17 mouse cellular contexts compared by ENCODE assay signal in genomic region chr3:57951438-57951837, GRCm38 (mm10).
DNase-seq lines count a peak whose midpoint lies in the region; ATAC-seq and TF ChIP-seq lines count a peak whose summit lies in the region.
"Had no signal": no experiment of that assay in that cellular context is flagged by ENCODE, and none has a peak within 500 bp of the region (broad histone marks: within the 10 kb centered on the region; RNA-seq: fewer than 3 reads in every experiment).

No protein-coding gene starts in this region.

- no peaks in the 10 kb centered on the region for H3K9me3 ChIP-seq in forebrain, postnatal 0 days (ENCODE audit: low read length)
- no peaks in the 10 kb centered on the region for H3K9me3 ChIP-seq in forebrain, embryonic 13.5 days (replicated peaks)
- no peaks in the 10 kb centered on the region for H3K9me3 ChIP-seq in midbrain, embryonic 15.5 days
- H3K9me3 ChIP-seq in liver, embryonic 12.5 days (replicated peaks), result no peaks in the 10 kb centered on the region
- H3K9me3 ChIP-seq: embryonic facial prominence, embryonic 12.5 days; heart, embryonic 13.5 days; neural tube, embryonic 12.5 days had no signal

- no peak overlapping the region for H3K4me3 ChIP-seq in forebrain, postnatal 0 days (ENCODE audit: low read depth, low read length)
- no peak overlapping the region for H3K4me3 ChIP-seq in forebrain, embryonic 13.5 days
- H3K4me3 ChIP-seq in midbrain, embryonic 15.5 days, result no peak overlapping the region
- no peak overlapping the region for H3K4me3 ChIP-seq in liver, embryonic 12.5 days
- H3K4me3 ChIP-seq: embryonic facial prominence, embryonic 12.5 days; heart, embryonic 13.5 days; limb, embryonic 13.5 days; neural tube, embryonic 12.5 days had no signal

- no peak overlapping the region for H3K9ac ChIP-seq in forebrain, postnatal 0 days
- no peak overlapping the region for H3K9ac ChIP-seq in forebrain, embryonic 13.5 days
- H3K9ac ChIP-seq in midbrain, embryonic 15.5 days, result no peak overlapping the region
- H3K9ac ChIP-seq in liver, embryonic 12.5 days, result no peak overlapping the region
- H3K9ac ChIP-seq: embryonic facial prominence, embryonic 12.5 days; heart, embryonic 13.5 days; limb, embryonic 13.5 days; liver, embryonic 14.5 days; neural tube, embryonic 12.5 days had no signal

- no peaks in the 10 kb centered on the region for H3K27me3 ChIP-seq in forebrain, postnatal 0 days (ENCODE audit: insufficient read depth, low read length)
- H3K27me3 ChIP-seq in forebrain, embryonic 13.5 days, result no peaks in the 10 kb centered on the region
- H3K27me3 ChIP-seq in midbrain, embryonic 15.5 days (replicated peaks), result no peaks in the 10 kb centered on the region
- H3K27me3 ChIP-seq in liver, embryonic 12.5 days (replicated peaks), result no peaks in the 10 kb centered on the region
- H3K27me3 ChIP-seq: embryonic facial prominence, embryonic 12.5 days; heart, embryonic 13.5 days; limb, embryonic 13.5 days; neural tube, embryonic 12.5 days had no signal

- H3K36me3 ChIP-seq in forebrain, postnatal 0 days (ENCODE audit: insufficient read depth), result no peaks in the 10 kb centered on the region
- H3K36me3 ChIP-seq in forebrain, embryonic 13.5 days (ENCODE audit: poor library complexity, severe bottlenecking), result no peaks in the 10 kb centered on the region
- no peaks in the 10 kb centered on the region for H3K36me3 ChIP-seq in midbrain, embryonic 15.5 days (replicated peaks)
- no peaks in the 10 kb centered on the region for H3K36me3 ChIP-seq in liver, embryonic 12.5 days
- H3K36me3 ChIP-seq: embryonic facial prominence, embryonic 12.5 days; heart, embryonic 13.5 days; limb, embryonic 13.5 days; neural tube, embryonic 12.5 days had no signal

- DNase-seq in forebrain, postnatal 0 days, result no peak
- DNase-seq in testis, postnatal 14 days (ENCODE audit: low spot score), result peak; percentile 68
- DNase-seq in testis, postnatal 10 days (ENCODE audit: low spot score), result no peak
- DNase-seq in ovary, postnatal 10 days (ENCODE audit: low spot score), result no peak
- DNase-seq: B cell, adult 2 months; cerebellum, adult 8-10 months; kidney, adult 11 months; thymus, postnatal 36 days had no signal

- ATAC-seq in forebrain, postnatal 0 days, result peak; percentile 25; the same call in 1 of the 2 replicates
- ATAC-seq in forebrain, embryonic 13.5 days, result no peak; the same call in 1 of the 2 replicates
- ATAC-seq in midbrain, embryonic 15.5 days (replicated peaks), result 0 out of 2 replicates have a peak, but pooled peaks have one; percentile 34
- ATAC-seq in liver, embryonic 12.5 days, result no peak

- 0 out of 2 replicates have a peak, but pooled peaks cover 7% of the 10 kb centered on the region for H3K4me1 ChIP-seq in forebrain, postnatal 0 days (ENCODE audit: insufficient read depth)
- H3K4me1 ChIP-seq in forebrain, embryonic 13.5 days, result peaks cover 16% of the 10 kb centered on the region
- H3K4me1 ChIP-seq in midbrain, embryonic 15.5 days, result no peaks in the 10 kb centered on the region
- H3K4me1 ChIP-seq in liver, embryonic 12.5 days, result no peaks in the 10 kb centered on the region
- H3K4me1 ChIP-seq: embryonic facial prominence, embryonic 12.5 days had no signal

- H3K4me2 ChIP-seq in forebrain, postnatal 0 days (ENCODE audit: low read depth), result no peak overlapping the region
- H3K4me2 ChIP-seq in forebrain, embryonic 13.5 days, result no peak overlapping the region
- no peak overlapping the region for H3K4me2 ChIP-seq in midbrain, embryonic 15.5 days
- H3K4me2 ChIP-seq in liver, embryonic 12.5 days, result no peak overlapping the region
- H3K4me2 ChIP-seq: embryonic facial prominence, embryonic 12.5 days; heart, embryonic 13.5 days; limb, embryonic 13.5 days; neural tube, embryonic 12.5 days had no signal

- H3K27ac ChIP-seq in forebrain, postnatal 0 days (ENCODE audit: low read depth, low read length), result peak overlapping the region; percentile 40; the same call in 1 of the 2 replicates
- no peak overlapping the region for H3K27ac ChIP-seq in forebrain, embryonic 13.5 days
- H3K27ac ChIP-seq in midbrain, embryonic 15.5 days, result no peak overlapping the region
- no peak overlapping the region for H3K27ac ChIP-seq in liver, embryonic 12.5 days
- H3K27ac ChIP-seq: embryonic facial prominence, embryonic 12.5 days; heart, embryonic 13.5 days; limb, embryonic 13.5 days; liver, embryonic 14.5 days; macrophage; neural tube, embryonic 12.5 days had no signal

- 15% methylated on average over 5 of the region's 5 CpGs for WGBS in forebrain, postnatal 0 days
- WGBS in forebrain, embryonic 13.5 days, result 10% methylated on average over 5 of the region's 5 CpGs
- 5% methylated on average over 5 of the region's 5 CpGs for WGBS in midbrain, embryonic 15.5 days
- WGBS in liver, embryonic 12.5 days (ENCODE audit: insufficient replicate concordance), result 46% methylated on average over 5 of the region's 5 CpGs

- TF ChIP-seq CTCF in forebrain, postnatal 0 days (IDR thresholded peaks at IDR 0.05; ENCODE audit: low read depth), result no peak

Comparison
In these comparisons a context has a peak if more than half of its experiments do, and no peak if none do; other contexts are left out.
1. ATAC-seq: peak in forebrain, postnatal 0 days (single experiment) and midbrain, embryonic 15.5 days (single experiment); none in forebrain, embryonic 13.5 days (single experiment) and liver, embryonic 12.5 days (single experiment).